Mouse (Mus musculus) gastrocnemius, postnatal 25 days (tissue): Measurements from ENCODE around the gene Il18bp. TPM values are rescaled to one million over a fixed set of nuclear protein-coding genes. Genes with fewer than 3 reads are reported as not detected.

Source experiments
- DNase-seq: peaks from one replicate; pipeline ENCODE4 v3.0.0; 2022
- total RNA-seq, 2 experiments: library from RNA; stranded (reverse); gene quantifications; 1 replicate in 1 of 2; 2 replicates in 1 of 2; pipeline ENCODE4 v1.2.3; 2021

Gene Il18bp
- total RNA-seq, 2 experiments from 2014 or later, result 1.9 to 2.7 TPM

- DNase-seq, result no peak
These were observed 12.0 kb downstream of the Il18bp start for GRCm38 (mm10) chr7:102006520-102006919.

- peak; percentile 78 for DNase-seq
These were observed 17.4 kb downstream of the Il18bp start for GRCm38 (mm10) chr7:102000921-102001630.

GRCm38 (mm10) chr7:102000296-102000695, 18.2 kb downstream of the Il18bp start:
- DNase-seq, result no peak

GRCm38 (mm10) chr7:101999461-102000151, 18.9 kb downstream of the Il18bp start:
- DNase-seq, result no peak

GRCm38 (mm10) chr7:101998194-101998927, 20.1 kb downstream of the Il18bp start:
- DNase-seq, result peak; percentile 87

GRCm38 (mm10) chr7:101994241-101994640, 24.2 kb downstream of the Il18bp start:
- DNase-seq, result no peak

GRCm38 (mm10) chr7:101985081-101985480, 33.4 kb downstream of the Il18bp start:
- no peak for DNase-seq

GRCm38 (mm10) chr7:101982735-101983134, 35.8 kb downstream of the Il18bp start:
- DNase-seq, result no peak

- peak; percentile 67 for DNase-seq
These were observed 44.0 kb downstream of the Il18bp start for GRCm38 (mm10) chr7:101974505-101974904.

- no peak for DNase-seq
These were observed 44.8 kb downstream of the Il18bp start for GRCm38 (mm10) chr7:101973730-101974129.

GRCm38 (mm10) chr7:101971721-101972120, 46.8 kb downstream of the Il18bp start:
- no peak for DNase-seq

- peak; percentile 78 for DNase-seq
These were observed 47.5 kb downstream of the Il18bp start for GRCm38 (mm10) chr7:101970821-101971461.

- peak; percentile 86 for DNase-seq
These were observed 48.1 kb downstream of the Il18bp start for GRCm38 (mm10) chr7:101970429-101970775.

GRCm38 (mm10) chr7:101969694-101970428, 48.6 kb downstream of the Il18bp start:
- DNase-seq, result peak; percentile 87

- no peak for DNase-seq
These were observed 49.7 kb downstream of the Il18bp start for GRCm38 (mm10) chr7:101968751-101969150.

GRCm38 (mm10) chr7:101967256-101967655, 51.2 kb downstream of the Il18bp start:
- no peak for DNase-seq

GRCm38 (mm10) chr7:101965606-101966005, 52.9 kb downstream of the Il18bp start:
- no peak for DNase-seq
